Mouse (Mus musculus): ENCODE measurements around the gene Exosc3. TPM values are rescaled to one million over a fixed set of nuclear protein-coding genes. Genes with fewer than 3 reads are reported as not detected.
A peak's percentile ranks its signal among the peaks of the same experiment; 100 is the strongest.

Exosc3 gene
- polyA plus RNA-seq, 1 experiment from 2014 or later: 30.9 TPM

DNA sequence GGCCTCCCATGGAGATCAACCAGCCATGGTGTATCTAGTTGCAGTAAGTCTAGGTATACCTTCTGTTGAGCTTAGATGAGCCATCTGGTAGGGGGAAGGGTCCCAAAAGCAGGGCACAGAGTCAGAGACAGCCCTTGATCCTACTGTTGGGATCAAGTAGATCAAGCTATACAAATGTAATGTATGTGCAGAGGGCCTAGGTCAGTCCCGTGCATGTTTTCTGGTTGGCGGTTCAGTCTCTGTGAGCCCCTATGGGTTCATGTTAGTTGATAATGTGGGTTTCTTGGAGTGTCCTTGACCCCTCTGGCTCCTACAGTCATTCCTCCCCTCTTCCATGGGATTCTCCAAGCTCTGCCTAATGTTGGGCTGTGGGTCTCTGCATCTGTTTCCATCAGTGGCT is 31.5 kb downstream of the Exosc3 start:
- WGBS: 95% methylated on average over 2 of the region's 2 CpGs
- peaks cover 55% of the 10 kb centered on the region for H3K36me3 ChIP-seq (ENCODE audit: control insufficient read depth, insufficient read depth, low read length)
- no peak overlapping the region for H3K9ac ChIP-seq (ENCODE audit: low read length)
- no peak overlapping the region for H3K4me2 ChIP-seq (ENCODE audit: low read length)
- no peaks in the 10 kb centered on the region for H3K9me3 ChIP-seq (ENCODE audit: control insufficient read depth, low read length)
- H3K27ac ChIP-seq (replicated peaks in 1 of 2; ENCODE audit: control insufficient read depth in 1 of 2, insufficient read depth in 1 of 2, low read depth in 2 of 2, low read length in 2 of 2): no peak overlapping the region
- H3K4me1 ChIP-seq (ENCODE audit: control insufficient read depth in 2 of 2, insufficient read depth in 2 of 2, low read length in 2 of 2): no peaks in the 10 kb centered on the region
- no peak for ATAC-seq (ENCODE audit: insufficient number of reproducible peaks, insufficient read depth, low FRiP score, low read depth)
- no peak overlapping the region for H3K4me3 ChIP-seq (ENCODE audit: control insufficient read depth in 1 of 2, insufficient read depth in 1 of 2, low read depth in 1 of 2, low read length in 2 of 2)
- H3K27me3 ChIP-seq (ENCODE audit: control insufficient read depth, insufficient read depth, low read length): no peaks in the 10 kb centered on the region

DNA sequence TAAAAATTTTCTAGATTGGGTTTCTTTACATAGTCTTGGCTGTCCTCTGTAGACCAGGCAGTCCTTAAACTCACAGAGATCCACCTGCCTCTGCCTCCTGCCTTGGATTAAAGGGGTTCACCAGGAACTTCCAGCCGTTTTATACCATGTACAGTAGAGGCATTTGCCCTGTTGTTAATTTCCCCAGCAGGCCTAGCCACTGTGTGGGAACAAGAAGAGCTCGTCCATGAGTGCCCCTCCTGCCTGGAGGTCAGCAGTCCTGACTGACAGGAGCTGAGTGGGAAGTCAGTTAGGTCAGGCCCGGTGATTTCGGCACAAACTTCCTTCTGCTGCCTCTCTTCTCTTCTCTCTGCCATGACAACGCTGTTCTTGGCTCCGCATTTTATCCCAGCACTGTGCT is 33.9 kb downstream of the Exosc3 start:
- Histone ChIP-seq H3K36me3 (ENCODE audit: control insufficient read depth, insufficient read depth, low read length) (peaks cover 54% of the 10 kb centered on the region), H3K4me2 (ENCODE audit: low read length) (no peak overlapping the region), H3K27ac (replicated peaks in 1 of 2; ENCODE audit: control insufficient read depth in 1 of 2, insufficient read depth in 1 of 2, low read depth in 2 of 2, low read length in 2 of 2) (no peak overlapping the region), H3K4me3 (ENCODE audit: control insufficient read depth in 1 of 2, insufficient read depth in 1 of 2, low read depth in 1 of 2, low read length in 2 of 2) (no peak overlapping the region), H3K4me1 (ENCODE audit: control insufficient read depth in 2 of 2, insufficient read depth in 2 of 2, low read length in 2 of 2) (no peaks in the 10 kb centered on the region), H3K27me3 (ENCODE audit: control insufficient read depth, insufficient read depth, low read length) (no peaks in the 10 kb centered on the region), H3K9me3 (ENCODE audit: control insufficient read depth, low read length) (no peaks in the 10 kb centered on the region), H3K9ac (ENCODE audit: low read length) (no peak overlapping the region)
- 89% methylated on average over 6 of the region's 6 CpGs for WGBS
- ATAC-seq (ENCODE audit: insufficient number of reproducible peaks, insufficient read depth, low FRiP score, low read depth): no peak

DNA sequence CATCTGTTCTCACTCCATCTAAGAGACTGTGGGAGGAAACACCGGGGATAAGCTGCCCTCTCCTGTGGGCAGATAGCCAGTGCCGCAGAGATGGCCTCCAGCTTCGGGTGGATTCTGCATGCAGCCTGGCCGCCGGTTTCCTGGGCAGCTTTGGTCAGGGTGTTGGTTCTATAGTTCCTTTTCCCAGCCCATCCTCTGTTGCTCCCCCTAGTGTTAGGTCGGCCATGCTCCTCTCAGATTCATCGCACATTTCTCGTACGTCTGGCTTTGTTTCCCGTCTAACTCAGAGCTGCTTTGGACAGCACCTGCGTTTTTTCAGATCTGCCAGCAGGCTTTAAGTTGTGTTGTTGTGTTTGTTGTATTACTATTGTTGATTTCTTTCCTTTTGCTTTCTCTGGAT is 34.5 kb downstream of the Exosc3 start:
- Histone ChIP-seq H3K9me3 (ENCODE audit: control insufficient read depth, low read length) (no peaks in the 10 kb centered on the region), H3K36me3 (ENCODE audit: control insufficient read depth, insufficient read depth, low read length) (peaks cover 57% of the 10 kb centered on the region), H3K4me2 (ENCODE audit: low read length) (no peak overlapping the region), H3K27me3 (ENCODE audit: control insufficient read depth, insufficient read depth, low read length) (no peaks in the 10 kb centered on the region), H3K27ac (replicated peaks in 1 of 2; ENCODE audit: control insufficient read depth in 1 of 2, insufficient read depth in 1 of 2, low read depth in 2 of 2, low read length in 2 of 2) (no peak overlapping the region), H3K9ac (ENCODE audit: low read length) (no peak overlapping the region), H3K4me1 (ENCODE audit: control insufficient read depth in 2 of 2, insufficient read depth in 2 of 2, low read length in 2 of 2) (no peaks in the 10 kb centered on the region), H3K4me3 (ENCODE audit: control insufficient read depth in 1 of 2, insufficient read depth in 1 of 2, low read depth in 1 of 2, low read length in 2 of 2) (no peak overlapping the region)
- ATAC-seq (ENCODE audit: insufficient number of reproducible peaks, insufficient read depth, low FRiP score, low read depth): no peak
- WGBS: 38% methylated on average over 11 of the region's 11 CpGs

DNA sequence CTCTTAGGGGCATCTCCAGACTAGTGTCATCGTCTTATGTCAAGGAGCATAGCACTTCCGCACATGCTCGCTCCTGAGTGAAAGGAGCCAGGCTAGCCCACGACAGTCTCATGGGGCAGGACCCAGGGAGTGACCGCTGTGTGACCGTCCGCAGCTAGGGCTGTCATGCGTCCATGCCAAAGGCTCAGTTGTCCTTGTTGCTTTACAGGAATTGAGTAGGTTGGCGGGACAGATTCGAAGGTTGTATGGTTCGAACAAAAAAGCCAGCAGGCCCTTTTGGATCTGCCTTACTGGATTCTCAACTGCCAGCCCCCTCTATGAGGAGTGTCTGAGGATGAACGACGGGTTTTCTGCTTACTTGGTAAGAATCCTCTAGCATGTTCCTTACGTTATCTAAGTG is 37.0 kb downstream of the Exosc3 start:
- Histone ChIP-seq H3K27ac (replicated peaks in 1 of 2; ENCODE audit: control insufficient read depth in 1 of 2, insufficient read depth in 1 of 2, low read depth in 2 of 2, low read length in 2 of 2) (no peak overlapping the region), H3K27me3 (ENCODE audit: control insufficient read depth, insufficient read depth, low read length) (no peaks in the 10 kb centered on the region), H3K9me3 (ENCODE audit: control insufficient read depth, low read length) (no peaks in the 10 kb centered on the region), H3K36me3 (ENCODE audit: control insufficient read depth, insufficient read depth, low read length) (peaks cover 77% of the 10 kb centered on the region), H3K4me3 (ENCODE audit: control insufficient read depth in 1 of 2, insufficient read depth in 1 of 2, low read depth in 1 of 2, low read length in 2 of 2) (no peak overlapping the region), H3K4me2 (ENCODE audit: low read length) (no peak overlapping the region), H3K4me1 (ENCODE audit: control insufficient read depth in 2 of 2, insufficient read depth in 2 of 2, low read length in 2 of 2) (no peaks in the 10 kb centered on the region), H3K9ac (ENCODE audit: low read length) (no peak overlapping the region)
- ATAC-seq (ENCODE audit: insufficient number of reproducible peaks, insufficient read depth, low FRiP score, low read depth): no peak
- WGBS: 96% methylated on average over 14 of the region's 14 CpGs

DNA sequence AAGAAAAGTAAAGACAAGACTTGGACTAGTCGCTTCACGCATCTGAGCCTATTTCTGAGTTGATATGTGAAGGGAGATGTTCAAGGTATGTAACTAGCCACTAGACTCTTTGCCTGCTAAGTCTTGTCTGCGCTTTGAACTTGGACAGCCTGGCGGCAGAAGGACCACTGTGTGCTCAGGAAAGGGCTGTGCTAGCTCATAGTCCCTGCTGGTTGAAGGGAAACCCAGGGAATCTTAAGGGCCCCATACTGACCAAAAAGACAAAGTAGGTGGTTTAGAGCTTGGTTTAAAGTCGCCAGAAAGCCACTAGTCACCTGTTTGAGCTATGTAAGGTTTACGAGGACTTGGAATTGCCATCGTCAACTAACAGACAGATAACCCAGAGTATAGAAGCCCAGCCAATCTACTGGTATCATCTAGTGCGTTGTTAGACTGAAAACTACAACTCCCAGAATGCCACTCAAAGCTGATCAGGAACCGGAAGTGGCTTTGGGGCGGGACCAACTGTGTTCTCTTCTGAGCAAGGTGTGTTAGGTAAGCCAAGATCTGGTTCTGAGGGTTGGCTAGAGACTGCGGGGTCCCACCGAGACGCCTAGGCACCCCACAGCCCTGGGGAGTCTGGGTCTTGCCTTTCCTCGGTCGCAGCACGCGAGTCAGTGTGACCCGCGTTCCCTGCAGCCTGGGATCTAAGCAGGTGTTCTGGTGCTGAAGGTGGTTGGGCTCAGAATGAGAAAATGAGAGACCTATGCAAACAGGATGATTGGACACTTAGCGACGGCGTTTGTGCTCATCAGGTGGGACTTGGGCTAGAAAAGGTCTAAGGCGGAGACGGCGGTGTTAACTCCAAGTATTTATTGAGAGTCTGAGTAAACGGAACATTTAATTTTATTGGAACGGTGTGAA is 45.6 kb downstream of the Exosc3 start, which contains the start of gene Trmt10b:
Trmt10b (plus strand) TSS at position 466 of the 903 bp plus-strand sequence.
- 20% methylated on average over 27 of the region's 27 CpGs for WGBS
- Histone ChIP-seq H3K27ac (replicated peaks in 1 of 2; ENCODE audit: control insufficient read depth in 1 of 2, insufficient read depth in 1 of 2, low read depth in 2 of 2, low read length in 2 of 2) (no peak within 1 kb of the TSS), H3K9me3 (ENCODE audit: control insufficient read depth, low read length) (no peaks in the 10 kb centered on the region), H3K4me2 (ENCODE audit: low read length) (peak within 1 kb of the TSS; percentile 77), H3K4me3 (ENCODE audit: control insufficient read depth in 1 of 2, insufficient read depth in 1 of 2, low read depth in 1 of 2, low read length in 2 of 2) (peak within 1 kb of the TSS; percentile 95), H3K4me1 (ENCODE audit: control insufficient read depth in 2 of 2, insufficient read depth in 2 of 2, low read length in 2 of 2) (peaks cover 0 to 4% of the 10 kb centered on the region in 2 experiments; a peak in 1 of 4 replicates), H3K36me3 (ENCODE audit: control insufficient read depth, insufficient read depth, low read length) (peaks cover 20% of the 10 kb centered on the region), H3K9ac (ENCODE audit: low read length) (peak within 1 kb of the TSS; percentile 85), H3K27me3 (ENCODE audit: control insufficient read depth, insufficient read depth, low read length) (no peaks in the 10 kb centered on the region)
- no peak for ATAC-seq (ENCODE audit: insufficient number of reproducible peaks, insufficient read depth, low FRiP score, low read depth)

DNA sequence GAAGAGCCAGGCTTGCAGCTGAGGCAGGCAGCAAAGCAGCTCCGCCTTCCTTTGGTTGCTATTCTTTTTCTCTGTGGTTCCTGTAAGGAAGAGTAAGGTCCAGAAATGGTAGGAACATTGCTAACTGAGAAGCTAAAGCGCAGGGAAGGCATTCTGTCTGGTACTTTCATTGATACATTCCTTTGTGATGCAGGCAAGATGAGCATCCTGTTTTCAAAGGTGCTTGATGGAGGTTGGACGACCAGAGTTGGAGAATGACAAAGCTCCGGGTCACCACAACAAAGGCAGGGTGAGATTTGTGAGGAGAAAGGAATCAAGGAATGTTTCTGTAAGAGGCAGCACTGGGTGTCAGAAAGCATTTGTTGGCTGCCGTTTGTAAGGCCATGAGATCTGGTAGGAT is 54.6 kb downstream of the Exosc3 start:
- no peak overlapping the region for H3K4me2 ChIP-seq (ENCODE audit: low read length)
- H3K4me1 ChIP-seq (ENCODE audit: control insufficient read depth in 2 of 2, insufficient read depth in 2 of 2, low read length in 2 of 2): no peaks in the 10 kb centered on the region; a peak in 1 of 4 replicates
- no peaks in the 10 kb centered on the region for H3K36me3 ChIP-seq (ENCODE audit: control insufficient read depth, insufficient read depth, low read length)
- ATAC-seq (ENCODE audit: insufficient number of reproducible peaks, insufficient read depth, low FRiP score, low read depth): no peak
- H3K27me3 ChIP-seq (ENCODE audit: control insufficient read depth, insufficient read depth, low read length): no peaks in the 10 kb centered on the region
- H3K4me3 ChIP-seq (ENCODE audit: control insufficient read depth in 1 of 2, insufficient read depth in 1 of 2, low read depth in 1 of 2, low read length in 2 of 2): no peak overlapping the region
- 74% methylated on average over 5 of the region's 5 CpGs for WGBS
- H3K9ac ChIP-seq (ENCODE audit: low read length): no peak overlapping the region
- no peaks in the 10 kb centered on the region for H3K9me3 ChIP-seq (ENCODE audit: control insufficient read depth, low read length)
- H3K27ac ChIP-seq (replicated peaks in 1 of 2; ENCODE audit: control insufficient read depth in 1 of 2, insufficient read depth in 1 of 2, low read depth in 2 of 2, low read length in 2 of 2): no peak overlapping the region

DNA sequence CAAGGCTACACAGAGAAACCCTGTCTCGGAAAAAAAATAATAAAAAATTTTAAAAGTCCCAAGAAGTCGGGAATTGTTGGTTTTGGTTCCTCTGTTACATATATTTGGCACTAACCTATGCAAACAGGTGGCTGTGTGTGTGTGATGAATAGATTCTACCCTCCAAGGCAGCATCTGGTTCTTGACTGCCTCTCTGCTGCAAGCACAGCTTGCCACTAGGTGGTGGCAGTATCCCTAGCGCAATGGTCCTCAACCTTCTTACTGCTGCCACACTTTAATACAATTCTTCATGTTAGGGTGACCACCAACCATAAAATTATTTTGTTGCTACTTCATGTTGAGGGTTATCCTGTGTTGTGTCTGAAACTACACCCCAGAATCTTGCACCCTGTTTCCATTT is 56.2 kb downstream of the Exosc3 start:
- Histone ChIP-seq H3K9ac (ENCODE audit: low read length) (no peak overlapping the region), H3K27me3 (ENCODE audit: control insufficient read depth, insufficient read depth, low read length) (no peaks in the 10 kb centered on the region), H3K27ac (replicated peaks in 1 of 2; ENCODE audit: control insufficient read depth in 1 of 2, insufficient read depth in 1 of 2, low read depth in 2 of 2, low read length in 2 of 2) (no peak overlapping the region), H3K4me2 (ENCODE audit: low read length) (no peak overlapping the region), H3K9me3 (ENCODE audit: control insufficient read depth, low read length) (no peaks in the 10 kb centered on the region), H3K36me3 (ENCODE audit: control insufficient read depth, insufficient read depth, low read length) (no peaks in the 10 kb centered on the region), H3K4me3 (ENCODE audit: control insufficient read depth in 1 of 2, insufficient read depth in 1 of 2, low read depth in 1 of 2, low read length in 2 of 2) (no peak overlapping the region), H3K4me1 (ENCODE audit: control insufficient read depth in 2 of 2, insufficient read depth in 2 of 2, low read length in 2 of 2) (no peaks in the 10 kb centered on the region; a peak in 1 of 4 replicates)
- 43% methylated on average over 3 of the region's 3 CpGs for WGBS
- no peak for ATAC-seq (ENCODE audit: insufficient number of reproducible peaks, insufficient read depth, low FRiP score, low read depth)
